Mouse (Mus musculus) liver, postnatal 0 days (tissue): ENCODE results near the gene Wipf3. TPM values are rescaled to one million over a fixed set of nuclear protein-coding genes. Genes with fewer than 3 reads are reported as not detected.

Experiments
- ATAC-seq: fragments of 200-750 bp; cut with Nextera tagmentation; 2 replicates; pipeline ENCODE4 v1.8.0; 2017; ENCODE audit warnings: mild to moderate bottlenecking, moderate library complexity
- DNase-seq: peaks from one replicate; pipeline ENCODE4 v3.0.0-alpha.2; 2016
- H3K27ac ChIP-seq: fragments of 300-500 bp; sonication (generic); 2 replicates; pipeline ENCODE4 v1.5.1; 2014; ENCODE audit warnings: antibody characterized with exemption, moderate library complexity, mild to moderate bottlenecking, low read depth
- H3K27me3 ChIP-seq: fragments of 300-500 bp; sonication (generic); 2 replicates; pipeline ENCODE4 v1.6.1; 2014; ENCODE audit warnings: low read length, control low read depth, mixed read lengths; ENCODE audit not compliant: insufficient read depth
- H3K36me3 ChIP-seq: fragments of 300-500 bp; sonication (generic); replicated peaks from 2 replicates; pipeline ENCODE4 v1.6.1; 2014; ENCODE audit warnings: mild to moderate bottlenecking, control low read depth, low read length, moderate library complexity, mixed read lengths; ENCODE audit not compliant: insufficient read depth
- H3K4me1 ChIP-seq: fragments of 300-500 bp; sonication (generic); 2 replicates; pipeline ENCODE4 v1.6.1; 2014; ENCODE audit warnings: antibody characterized with exemption, mild to moderate bottlenecking, control low read depth; ENCODE audit not compliant: insufficient read depth
- H3K4me2 ChIP-seq: fragments of 300-500 bp; sonication (generic); 2 replicates; pipeline ENCODE4 v1.6.1; 2014; ENCODE audit warnings: low read depth, mild to moderate bottlenecking, low read length, moderate library complexity, mixed read lengths
- H3K4me3 ChIP-seq: fragments of 300-500 bp; sonication (generic); 2 replicates; pipeline ENCODE4 v1.5.1; 2014; ENCODE audit warnings: low read depth, low read length
- H3K9ac ChIP-seq: fragments of 300-500 bp; sonication (generic); replicated peaks from 2 replicates; pipeline ENCODE4 v1.6.1; 2014; ENCODE audit warnings: mild to moderate bottlenecking, moderate library complexity
- H3K9me3 ChIP-seq: fragments of 300-500 bp; sonication (generic); 2 replicates; pipeline ENCODE4 v1.6.1; 2016; ENCODE audit warnings: mild to moderate bottlenecking, control low read depth, low read length, mixed read lengths
- CTCF ChIP-seq: sonication (generic); IDR thresholded peaks from 2 replicates; pipeline ENCODE4 v1.5.1; 2016; ENCODE audit warnings: antibody characterized with exemption, low read depth
- EP300 ChIP-seq: IDR thresholded peaks from 2 replicates; pipeline ENCODE4 v1.6.1; 2016; ENCODE audit warnings: antibody characterized with exemption, low read depth, mild to moderate bottlenecking
- WGBS: fragments of 180-500 bp; shearing (Covaris S2); extraction: QIAGEN DNeasy Blood & Tissue Kit; methylation state at CpG from one replicate; pipeline ENCODE4 v1.1.7; 2014; ENCODE audit not compliant: insufficient replicate concordance; 5-methylcytosine and 5-hydroxymethylcytosine counted together
- polyA plus RNA-seq: library from polyadenylated mRNA; unstranded; fragments of >200 nt; fragmentation: Nextera tagmentation; extraction: Ambion mirVana; gene quantifications from 2 replicates; pipeline ENCODE4 v1.2.1, GENCODE M21; 2015

Wipf3 gene
- 0.31 and 0.34 TPM in 2 replicates for polyA plus RNA-seq

DNA sequence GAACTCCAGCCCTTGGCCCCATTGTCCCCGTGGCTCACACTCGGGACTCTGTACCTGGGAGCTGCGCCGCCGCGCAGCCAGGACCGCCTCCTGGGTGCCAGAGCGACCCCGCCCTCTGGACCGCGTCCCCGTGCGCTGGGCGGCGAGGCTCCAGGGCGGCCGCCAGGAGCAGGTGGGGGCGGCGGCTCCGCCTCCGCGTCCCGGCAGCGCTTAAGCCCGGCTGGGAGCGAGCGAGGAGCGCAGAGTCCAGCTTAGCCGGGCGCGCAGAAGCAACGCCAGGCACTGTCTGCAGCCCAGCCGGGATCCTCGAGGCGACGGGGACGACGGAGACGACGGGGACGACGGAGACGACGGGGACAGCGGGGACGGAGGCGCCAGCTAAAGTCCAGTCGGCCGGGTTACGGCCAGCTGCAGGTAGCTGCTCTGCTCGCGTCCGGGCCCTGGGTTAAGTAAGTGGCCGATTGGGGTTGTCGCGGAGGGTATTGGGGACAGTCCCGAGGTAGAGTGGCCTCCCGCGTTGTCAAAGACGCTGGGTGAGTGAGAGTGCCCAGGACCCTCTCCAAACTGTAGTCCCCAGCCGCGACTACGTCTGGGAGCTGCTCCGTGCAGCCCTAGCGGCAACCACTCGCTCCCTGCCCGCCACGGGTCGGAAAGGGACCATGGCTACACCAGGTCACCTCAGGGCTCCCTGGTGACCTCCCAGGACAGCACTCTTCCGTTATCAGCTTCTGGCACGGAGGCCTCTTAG is at the start of gene Wipf3:
Wipf3 (plus strand) TSS at position 157 of the 748 bp plus-strand sequence.
- H3K27me3 ChIP-seq = peaks cover 14% of the 10 kb centered on the region
- H3K9me3 ChIP-seq = no peaks in the 10 kb centered on the region
- no peak within 1 kb of the TSS for H3K27ac ChIP-seq
- no peaks in the 10 kb centered on the region for H3K36me3 ChIP-seq
- DNase-seq (peak; percentile 76), ATAC-seq (peak; percentile 95)
- peak within 1 kb of the TSS; percentile 76 for H3K4me2 ChIP-seq
- H3K4me1 ChIP-seq = peaks cover 4% of the 10 kb centered on the region
- whole genome bisulfite sequencing = 1% methylated on average over 67 of the region's 71 CpGs
- H3K9ac ChIP-seq = 0 out of 2 replicates have a peak within 1 kb of the TSS, but pooled peaks have one; percentile 19
- TF ChIP-seq CTCF = no peak
- no peak for TF ChIP-seq EP300
- H3K4me3 ChIP-seq = peak within 1 kb of the TSS; percentile 49

DNA sequence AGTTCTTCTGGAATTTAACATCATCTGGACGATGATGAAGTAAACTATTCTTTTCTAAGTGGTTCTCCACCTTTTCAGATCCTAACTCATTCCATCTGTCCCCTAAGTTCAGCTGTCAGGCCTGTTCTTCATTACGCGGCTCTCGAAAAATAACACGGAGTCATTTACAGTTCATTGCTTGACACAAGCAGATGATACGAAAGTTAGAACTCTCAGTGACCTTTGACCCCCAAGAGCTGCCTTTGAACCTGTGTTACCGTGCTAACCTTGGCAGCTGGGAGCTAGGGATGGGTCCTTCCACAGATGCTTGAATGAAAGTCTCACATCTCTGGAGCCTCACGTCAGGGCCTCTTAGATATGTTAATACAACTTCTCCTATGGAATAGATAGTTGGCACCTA is 46.8 kb upstream of the Wipf3 start:
- no peak overlapping the region for H3K4me3 ChIP-seq
- H3K27me3 ChIP-seq = no peaks in the 10 kb centered on the region
- DNase-seq (no peak), ATAC-seq (no peak)
- H3K36me3 ChIP-seq = no peaks in the 10 kb centered on the region
- H3K27ac ChIP-seq = no peak overlapping the region
- H3K4me2 ChIP-seq = no peak overlapping the region
- no peaks in the 10 kb centered on the region for H3K9me3 ChIP-seq
- WGBS = 71% methylated on average over 8 of the region's 8 CpGs
- H3K9ac ChIP-seq = no peak overlapping the region
- TF ChIP-seq EP300 (no peak), CTCF (no peak)
- H3K4me1 ChIP-seq = no peaks in the 10 kb centered on the region

DNA sequence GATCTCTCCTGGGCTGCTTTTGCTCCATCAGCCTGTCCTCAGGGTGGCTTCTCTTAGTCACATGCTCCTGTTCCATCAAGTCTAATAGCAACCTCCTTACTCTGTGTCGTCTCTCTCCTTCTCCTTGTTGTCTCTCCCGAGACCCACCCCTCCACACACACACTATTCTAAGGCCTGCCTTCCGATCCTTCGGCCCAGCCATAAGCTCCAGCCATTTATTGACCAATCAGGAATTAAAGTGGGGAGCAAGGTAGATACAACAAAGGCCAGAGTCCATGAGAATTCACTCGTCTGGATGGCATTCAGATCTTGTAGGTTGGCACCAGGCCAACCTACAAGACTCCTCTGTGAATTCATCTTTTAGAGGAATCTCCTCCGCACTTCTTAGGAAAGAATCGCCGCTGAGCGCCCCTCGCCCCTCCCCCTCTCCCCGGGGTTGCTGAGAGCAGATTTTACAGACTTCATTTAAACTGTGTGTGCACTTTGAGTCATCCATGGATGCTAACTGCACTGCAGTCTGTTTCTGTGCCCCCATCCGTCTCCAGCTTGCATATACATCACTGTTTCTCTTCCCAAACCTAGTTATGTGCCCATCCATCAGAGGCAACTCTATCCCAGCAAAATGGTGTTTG is 45.4 kb upstream of the Wipf3 start:
- no peaks in the 10 kb centered on the region for H3K27me3 ChIP-seq
- no peak overlapping the region for H3K4me3 ChIP-seq
- H3K4me1 ChIP-seq = no peaks in the 10 kb centered on the region
- H3K27ac ChIP-seq = no peak overlapping the region
- DNase-seq = no peak
- TF ChIP-seq EP300 = no peak
- no peak for TF ChIP-seq CTCF
- H3K9ac ChIP-seq = no peak overlapping the region
- 73% methylated on average over 12 of the region's 12 CpGs for WGBS
- no peaks in the 10 kb centered on the region for H3K36me3 ChIP-seq
- no peak for ATAC-seq
- no peak overlapping the region for H3K4me2 ChIP-seq
- no peaks in the 10 kb centered on the region for H3K9me3 ChIP-seq

DNA sequence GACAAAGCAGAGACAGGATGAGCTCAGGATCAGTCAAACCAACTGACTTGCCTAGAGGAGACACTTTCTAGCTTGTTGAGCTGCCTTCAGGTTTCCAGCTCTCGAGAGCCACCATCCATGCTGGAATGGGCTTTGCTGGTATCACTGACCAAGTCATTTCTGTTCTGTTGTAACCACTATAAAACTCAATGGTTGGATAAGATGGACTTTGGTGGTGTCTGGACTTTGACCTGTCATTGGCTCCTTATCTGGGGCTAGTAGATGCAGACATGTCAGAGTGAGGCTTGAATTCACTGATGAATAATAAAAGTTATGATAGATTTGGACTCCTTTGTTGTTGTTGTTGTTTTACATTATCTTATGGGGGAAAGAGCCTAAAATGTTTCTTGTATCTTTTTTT is 44.6 kb upstream of the Wipf3 start:
- TF ChIP-seq CTCF (no peak), EP300 (no peak)
- Histone ChIP-seq H3K27me3 (no peaks in the 10 kb centered on the region), H3K27ac (no peak overlapping the region), H3K4me3 (no peak overlapping the region), H3K9me3 (no peaks in the 10 kb centered on the region), H3K4me1 (no peaks in the 10 kb centered on the region), H3K4me2 (no peak overlapping the region), H3K9ac (no peak overlapping the region), H3K36me3 (no peaks in the 10 kb centered on the region)
- ATAC-seq = no peak
- 81% methylated on average over 1 of the region's 1 CpGs for WGBS
- no peak for DNase-seq

DNA sequence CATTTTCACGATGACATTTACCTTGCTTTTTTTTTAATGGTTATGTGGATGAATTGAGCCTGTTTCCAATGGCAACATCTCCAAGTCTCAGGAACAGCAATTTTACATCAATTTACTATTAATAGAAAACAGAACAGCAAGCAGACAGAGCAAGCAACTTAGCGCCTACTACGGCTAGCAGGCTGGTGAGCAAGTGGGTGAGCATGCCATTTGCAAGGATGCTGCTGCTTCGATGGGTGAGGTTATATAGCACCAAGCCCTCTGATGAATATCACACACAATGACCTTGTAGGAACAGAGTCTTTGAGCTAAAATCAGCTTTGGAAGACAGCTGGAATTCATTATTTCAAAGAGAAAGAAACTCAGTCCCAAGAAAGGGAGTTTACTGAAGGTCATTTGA is 43.0 kb upstream of the Wipf3 start:
- 78% methylated on average over 4 of the region's 4 CpGs for WGBS
- Histone ChIP-seq H3K36me3 (no peaks in the 10 kb centered on the region), H3K4me3 (no peak overlapping the region), H3K9ac (no peak overlapping the region), H3K4me1 (no peaks in the 10 kb centered on the region), H3K9me3 (no peaks in the 10 kb centered on the region), H3K4me2 (no peak overlapping the region), H3K27me3 (no peaks in the 10 kb centered on the region), H3K27ac (no peak overlapping the region)
- ATAC-seq = no peak
- no peak for DNase-seq
- no peak for TF ChIP-seq EP300
- no peak for TF ChIP-seq CTCF

DNA sequence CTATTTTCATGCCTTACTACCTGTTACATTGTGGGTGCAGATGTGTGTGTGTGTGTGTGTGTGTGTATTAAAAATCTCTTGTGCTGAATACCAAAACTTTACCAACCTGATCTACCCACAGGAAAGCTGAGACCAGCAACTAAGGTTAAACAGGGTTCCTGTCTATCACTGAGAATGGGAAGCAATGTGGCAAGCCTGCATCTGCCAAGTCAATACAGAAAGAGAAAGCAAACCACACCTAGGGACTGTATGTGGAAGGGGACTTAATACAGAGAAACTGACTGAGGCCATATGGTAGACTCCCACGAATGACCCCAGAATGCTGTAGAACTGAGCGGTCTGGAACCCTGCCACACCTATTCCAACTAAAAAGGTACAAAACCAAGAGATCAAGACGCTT is 42.4 kb upstream of the Wipf3 start:
- no peak for ATAC-seq
- Histone ChIP-seq H3K36me3 (no peaks in the 10 kb centered on the region), H3K4me1 (no peaks in the 10 kb centered on the region), H3K9me3 (no peaks in the 10 kb centered on the region), H3K27me3 (no peaks in the 10 kb centered on the region), H3K4me2 (no peak overlapping the region), H3K27ac (no peak overlapping the region), H3K4me3 (no peak overlapping the region), H3K9ac (no peak overlapping the region)
- WGBS = 78% methylated on average over 3 of the region's 3 CpGs
- no peak for DNase-seq
- TF ChIP-seq EP300 (no peak), CTCF (no peak)
